Mouse (Mus musculus): ENCODE data around the gene Pgm2. TPM values are rescaled to one million over a fixed set of nuclear protein-coding genes. Genes with fewer than 3 reads are reported as not detected.

Pgm2 gene
- total RNA-seq, 2 experiments from 2014 or later = 41.3 to 53.4 TPM

DNA sequence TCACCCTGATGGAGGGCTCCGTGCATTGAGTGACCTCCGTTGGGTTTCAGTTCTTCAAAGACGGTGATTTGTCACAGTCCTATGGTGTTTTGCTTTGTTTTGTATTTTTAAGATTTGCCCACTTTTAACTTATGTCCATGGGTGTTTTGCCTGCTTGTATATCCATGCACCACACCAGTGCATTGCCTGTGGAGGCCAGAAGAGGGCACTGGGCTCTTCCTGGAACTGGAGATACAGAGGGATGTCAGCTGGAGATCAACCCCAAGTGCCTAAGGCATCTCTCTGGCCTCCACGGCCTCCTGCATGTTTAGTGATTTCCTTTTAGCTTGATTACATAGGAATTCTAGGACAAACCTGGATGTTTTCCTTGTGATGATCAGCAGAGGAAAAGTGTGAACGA is 43.6 kb downstream of the Pgm2 start:
- peak; percentile 45; the same call in 1 of the 2 replicates for ATAC-seq (ENCODE audit: poor library complexity, severe bottlenecking)

DNA sequence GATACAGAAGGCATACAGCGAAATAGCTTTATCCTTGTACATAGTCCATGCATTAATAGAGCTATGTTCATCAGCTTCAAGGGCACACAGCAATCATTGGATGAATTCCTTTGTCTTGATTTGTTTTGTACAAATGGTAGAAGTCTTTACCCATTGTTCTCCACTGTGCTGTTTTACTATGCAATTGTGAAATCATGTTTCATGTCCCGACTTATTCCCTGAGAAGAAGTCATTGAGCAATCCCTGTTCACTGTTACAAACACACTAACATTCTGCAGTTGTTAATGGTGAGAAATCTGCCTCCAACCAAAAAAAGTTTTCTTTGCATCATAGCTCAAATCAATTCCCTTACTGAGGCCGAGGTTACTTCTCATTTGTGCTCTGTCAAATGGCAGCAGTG is 47.5 kb downstream of the Pgm2 start:
- ATAC-seq (ENCODE audit: poor library complexity, severe bottlenecking) = peak; percentile 61

DNA sequence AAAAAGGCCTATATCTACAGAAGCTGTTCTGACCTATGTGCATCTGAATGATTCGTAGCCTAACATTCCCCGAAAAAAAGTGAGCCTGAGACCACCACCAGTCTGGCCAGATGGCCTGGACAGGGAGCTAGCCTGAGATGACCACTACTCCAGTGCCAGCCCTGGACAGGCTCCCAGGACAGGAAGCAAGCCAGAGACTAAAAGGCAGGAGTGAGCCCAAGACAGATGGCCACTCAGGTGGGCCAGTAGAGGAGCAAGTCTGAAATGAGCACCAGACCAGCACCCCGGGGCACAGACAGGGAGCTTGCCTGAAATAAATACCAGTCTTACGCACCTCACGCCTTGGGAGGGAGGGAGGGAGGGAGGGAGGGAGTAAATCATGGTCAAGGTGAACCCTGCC is 51.6 kb downstream of the Pgm2 start:
- no peak for ATAC-seq (ENCODE audit: poor library complexity, severe bottlenecking)

DNA sequence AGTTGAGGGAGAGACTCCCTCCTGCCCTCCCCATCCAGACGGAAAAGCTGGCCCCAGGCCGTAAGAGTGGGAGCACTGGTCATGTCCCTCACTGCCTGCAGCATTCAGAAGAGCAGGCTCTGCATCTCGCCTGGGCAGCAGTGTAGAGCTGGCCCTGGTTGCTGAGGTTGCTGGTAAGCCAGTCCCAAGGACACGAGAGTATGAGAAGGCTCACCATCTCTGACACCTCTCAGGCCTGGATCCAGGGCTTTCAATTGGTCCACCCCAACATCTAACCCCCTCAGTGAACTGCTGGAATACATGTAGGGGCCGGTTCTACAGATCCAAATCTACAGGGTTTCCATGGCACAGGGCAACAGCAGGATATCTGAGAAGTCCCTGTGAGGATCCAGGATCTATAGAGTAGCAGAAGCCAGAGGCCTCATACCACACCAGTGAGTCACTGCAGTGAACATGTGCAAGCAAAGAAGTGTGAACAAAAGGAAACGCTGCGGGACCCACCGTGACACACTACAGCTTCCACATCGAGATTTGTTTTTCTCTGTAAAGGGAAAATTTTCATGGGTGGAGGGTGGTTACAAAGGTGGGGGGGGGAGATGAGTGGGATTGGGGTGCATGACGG is 53.7 kb downstream of the Pgm2 start:
- ATAC-seq (ENCODE audit: poor library complexity, severe bottlenecking) = no peak

DNA sequence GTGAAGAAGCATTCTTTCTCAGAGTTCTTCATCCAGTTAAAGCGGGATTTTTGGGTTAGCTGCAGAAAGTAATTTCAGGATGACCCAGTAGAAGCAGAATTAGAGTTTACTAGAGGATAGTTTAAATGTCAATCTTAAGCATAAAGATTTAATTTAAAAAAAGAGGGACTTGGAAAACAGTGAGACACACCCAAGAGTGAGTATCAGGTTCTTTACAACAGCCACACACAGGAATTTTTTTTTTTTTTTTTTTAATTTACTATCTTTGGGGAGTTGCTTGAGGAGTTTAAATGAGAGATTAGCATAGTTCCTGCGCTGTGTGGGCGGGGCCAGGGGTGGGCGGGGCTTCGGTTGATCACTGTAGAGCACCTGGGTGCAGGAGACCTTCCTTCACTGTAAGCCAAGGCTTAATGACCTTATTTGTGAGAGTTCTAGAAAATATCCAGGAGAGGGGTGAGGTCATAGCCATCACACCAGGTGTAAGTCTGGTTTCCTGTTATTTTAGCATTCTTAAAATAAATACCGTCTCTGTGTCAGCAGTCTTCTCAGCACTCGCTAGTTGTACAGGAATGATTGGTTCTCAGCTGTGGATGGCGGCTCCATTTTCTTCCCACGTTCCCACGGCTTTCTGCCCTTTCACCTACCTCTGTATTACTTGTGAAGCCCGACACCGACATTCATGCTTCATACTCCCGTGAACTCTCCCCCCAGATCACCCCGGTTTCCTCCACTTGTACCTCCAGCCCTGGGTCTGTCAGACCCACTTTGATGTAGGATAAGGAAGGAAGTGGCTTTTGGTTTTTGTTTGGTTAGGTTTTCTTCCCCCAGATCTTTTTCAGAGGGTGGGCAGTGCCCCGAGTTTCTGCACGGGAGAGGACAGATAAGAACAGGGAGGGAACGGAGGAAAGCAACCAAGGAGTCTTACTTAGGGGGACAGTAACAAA is 56.7 kb downstream of the Pgm2 start:
- ATAC-seq (ENCODE audit: poor library complexity, severe bottlenecking) = peak; percentile 78

DNA sequence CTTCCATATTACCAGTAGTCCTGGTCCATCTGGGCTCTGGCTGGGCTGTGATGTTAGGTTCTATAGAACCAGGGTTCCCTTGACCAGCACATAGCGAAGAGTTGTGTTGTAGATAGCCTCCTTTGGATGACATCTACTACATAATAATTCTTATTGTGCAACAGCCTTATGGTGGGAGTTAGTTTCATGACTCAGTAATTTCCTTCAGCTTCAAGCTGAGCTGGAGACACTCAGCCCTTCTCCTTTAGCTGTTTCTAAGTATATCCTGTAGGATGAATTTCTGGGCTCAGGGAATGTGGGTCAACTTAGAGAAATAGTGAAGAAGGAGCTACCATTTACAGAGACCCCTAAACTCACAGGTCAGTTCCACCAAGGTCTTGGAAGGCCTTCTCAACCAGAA is 60.6 kb downstream of the Pgm2 start:
- no peak for ATAC-seq (ENCODE audit: poor library complexity, severe bottlenecking)

DNA sequence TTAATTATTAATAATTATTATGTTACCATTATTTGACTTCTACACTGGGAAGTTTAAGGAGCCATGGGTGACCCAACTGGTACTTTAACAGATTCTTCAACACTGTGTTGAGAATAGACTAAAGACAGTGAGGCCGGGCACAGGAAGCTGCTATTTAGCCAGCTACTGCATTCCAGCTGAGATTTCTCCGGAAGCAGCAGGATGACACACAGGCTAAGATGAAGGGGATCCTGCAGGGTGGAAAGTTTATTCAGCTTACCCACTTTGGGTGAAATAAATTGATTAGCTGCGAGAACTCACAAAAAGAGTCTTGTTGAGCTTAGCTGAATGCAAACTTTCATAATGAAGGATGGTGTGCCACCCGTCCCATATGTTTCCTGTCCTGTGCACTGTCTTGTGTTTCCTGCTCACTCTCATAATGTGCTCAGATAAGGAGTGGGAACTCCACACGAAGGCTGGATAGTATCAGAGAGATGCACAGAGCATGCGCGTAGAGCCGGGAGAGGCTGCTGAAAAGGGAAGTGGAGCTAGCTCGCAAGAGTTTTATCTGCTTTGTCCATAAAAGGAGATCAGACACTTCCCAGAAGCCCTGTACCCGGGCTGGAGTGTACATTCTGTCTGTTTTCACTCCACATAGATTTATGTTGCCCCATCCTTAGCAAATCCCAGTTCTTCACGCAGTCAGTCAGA is 63.3 kb downstream of the Pgm2 start, which contains the start of gene Tbc1d1:
TSS of gene Tbc1d1 (plus strand) at position 445 of the 690 bp plus-strand sequence.
- peak; percentile 34 for ATAC-seq (ENCODE audit: poor library complexity, severe bottlenecking)

DNA sequence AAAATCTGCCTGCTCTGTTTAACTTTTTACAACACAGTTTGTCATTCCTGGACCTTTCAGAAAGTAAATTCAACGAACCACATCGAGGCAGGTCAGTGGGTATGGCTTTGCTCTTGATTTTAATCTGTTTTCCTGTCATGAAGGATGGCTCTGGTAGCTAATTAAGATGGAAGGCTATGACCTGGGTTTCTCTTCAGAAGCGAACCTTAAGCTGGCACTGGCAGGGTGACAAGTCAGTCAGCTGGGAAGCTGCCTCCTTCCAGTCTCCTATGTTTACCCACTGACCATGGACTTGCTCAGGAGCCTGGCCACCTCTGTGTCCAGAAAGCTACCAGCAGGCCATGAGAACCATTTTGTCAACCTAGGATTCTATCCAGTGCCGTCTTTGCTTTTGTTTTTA is 63.8 kb downstream of the Pgm2 start:
- ATAC-seq (ENCODE audit: poor library complexity, severe bottlenecking) = no peak

DNA sequence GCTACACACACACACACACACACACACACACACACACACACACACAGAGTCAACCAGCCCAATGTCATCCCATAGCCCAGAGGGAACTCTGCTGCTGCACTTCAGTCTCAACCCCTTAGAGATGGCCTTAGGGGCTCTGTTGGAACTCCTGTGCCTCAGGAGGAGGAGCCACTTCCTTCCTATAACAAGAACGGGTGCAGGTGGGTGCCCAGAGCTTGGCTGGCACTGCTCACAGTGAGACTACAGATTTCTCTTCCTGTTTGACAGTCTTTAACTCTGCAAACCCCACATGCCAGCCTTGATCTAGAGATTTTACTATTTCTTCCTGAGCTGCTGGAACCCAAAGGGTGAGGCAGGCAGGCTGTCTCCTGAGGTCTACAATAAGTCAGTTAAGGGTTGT is 65.2 kb downstream of the Pgm2 start:
- ATAC-seq (ENCODE audit: poor library complexity, severe bottlenecking) = no peak

DNA sequence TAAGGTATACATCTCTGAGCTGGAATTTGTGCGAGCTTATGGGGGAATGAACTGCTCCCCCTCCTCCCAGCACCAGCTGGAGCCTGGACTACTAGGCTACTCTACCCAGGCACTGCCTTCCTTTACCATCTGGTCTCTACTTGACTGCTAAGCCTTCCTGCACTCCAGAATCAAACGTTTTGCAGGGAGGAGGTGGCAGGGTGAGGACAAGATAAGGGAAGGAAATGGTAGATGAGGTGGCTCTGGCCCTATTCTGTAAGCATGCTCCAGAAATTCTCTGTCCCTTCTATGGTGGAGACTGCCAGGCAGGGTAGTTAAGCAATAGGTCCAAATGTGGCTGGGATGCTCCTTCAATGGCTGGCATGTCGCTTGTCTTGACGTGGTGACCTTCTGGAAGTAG is 65.8 kb downstream of the Pgm2 start:
- no peak for ATAC-seq (ENCODE audit: poor library complexity, severe bottlenecking)

DNA sequence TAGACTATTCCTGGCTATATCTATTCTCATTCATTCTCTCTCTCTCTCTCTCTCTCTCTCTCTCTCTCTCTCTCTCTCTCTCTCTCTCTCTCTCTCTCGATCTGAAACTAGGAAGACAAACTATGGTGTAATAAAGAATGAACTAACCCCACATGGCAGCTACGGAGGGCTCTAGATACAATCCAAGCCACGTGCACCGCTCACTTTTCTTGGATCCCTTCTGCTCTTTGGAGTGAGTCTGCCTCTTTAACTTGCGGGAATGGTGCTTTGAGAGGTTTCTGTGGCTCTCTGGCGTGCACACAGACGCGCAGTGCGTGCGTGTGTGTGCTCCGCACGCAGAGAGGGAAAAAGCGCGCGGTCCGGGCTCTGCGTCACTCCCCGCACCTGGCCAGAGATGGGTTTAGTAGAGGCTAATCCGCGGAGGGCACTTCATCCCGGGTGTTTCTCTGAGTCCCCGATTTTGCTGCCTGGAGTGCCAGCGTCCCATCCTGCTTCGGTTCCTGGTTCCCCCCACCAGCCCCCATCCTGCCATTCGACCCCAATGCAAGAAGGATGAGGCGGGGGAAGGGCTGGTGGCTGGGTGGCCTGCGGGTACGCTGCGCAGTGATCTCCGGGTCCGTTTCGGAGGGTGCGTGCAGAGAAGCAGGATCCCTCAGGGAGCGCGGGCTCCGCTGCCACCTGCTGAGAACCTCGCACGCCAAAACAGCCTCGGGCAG is 66.5 kb downstream of the Pgm2 start:
- ATAC-seq (ENCODE audit: poor library complexity, severe bottlenecking) = peak; percentile 13

DNA sequence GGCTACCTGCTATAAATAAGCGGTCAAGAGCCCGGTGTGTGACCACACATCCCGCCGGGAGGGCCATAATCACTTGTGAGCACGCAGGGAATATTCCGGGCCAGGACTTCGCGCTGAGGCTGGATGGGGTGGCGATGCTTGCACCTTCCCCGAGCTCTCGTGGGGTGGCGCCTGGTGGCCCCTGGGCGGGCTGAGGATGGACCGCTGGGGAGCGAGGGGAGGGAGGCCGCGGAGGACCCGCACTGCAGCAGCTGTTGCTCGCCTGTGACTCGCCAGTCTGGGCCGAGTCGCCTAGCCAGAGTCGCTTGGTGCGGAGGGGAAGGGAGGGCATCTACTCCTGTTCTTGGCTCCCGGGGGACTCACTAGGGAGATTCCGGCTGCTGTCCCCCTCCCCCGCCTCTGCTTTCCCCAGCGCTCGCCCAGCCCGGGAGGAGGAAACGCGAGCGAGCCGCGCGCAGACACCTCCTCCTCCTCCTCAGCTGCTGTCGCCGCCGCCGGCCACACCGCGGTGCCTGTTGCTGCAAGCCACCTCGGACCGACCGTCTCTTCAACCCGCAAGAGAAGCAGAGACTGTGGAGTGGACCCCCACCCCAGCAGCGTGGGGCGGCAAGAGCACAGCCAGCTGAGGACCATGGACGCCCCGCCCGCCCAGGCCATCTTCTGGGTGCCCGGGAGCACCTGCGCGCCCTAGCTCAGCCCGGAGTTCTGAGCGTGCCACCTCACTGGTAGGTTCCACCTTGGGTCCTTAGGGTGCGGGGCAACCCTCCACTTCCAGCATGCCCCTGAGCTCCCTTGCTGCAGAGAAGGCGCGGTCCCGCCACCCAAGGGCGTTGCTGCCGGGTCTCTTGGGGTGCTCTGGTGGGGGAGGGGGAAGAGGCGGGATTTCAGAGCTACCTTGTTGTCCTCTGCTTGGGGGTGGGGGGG is 67.3 kb downstream of the Pgm2 start:
- peak; percentile 70 for ATAC-seq (ENCODE audit: poor library complexity, severe bottlenecking)

DNA sequence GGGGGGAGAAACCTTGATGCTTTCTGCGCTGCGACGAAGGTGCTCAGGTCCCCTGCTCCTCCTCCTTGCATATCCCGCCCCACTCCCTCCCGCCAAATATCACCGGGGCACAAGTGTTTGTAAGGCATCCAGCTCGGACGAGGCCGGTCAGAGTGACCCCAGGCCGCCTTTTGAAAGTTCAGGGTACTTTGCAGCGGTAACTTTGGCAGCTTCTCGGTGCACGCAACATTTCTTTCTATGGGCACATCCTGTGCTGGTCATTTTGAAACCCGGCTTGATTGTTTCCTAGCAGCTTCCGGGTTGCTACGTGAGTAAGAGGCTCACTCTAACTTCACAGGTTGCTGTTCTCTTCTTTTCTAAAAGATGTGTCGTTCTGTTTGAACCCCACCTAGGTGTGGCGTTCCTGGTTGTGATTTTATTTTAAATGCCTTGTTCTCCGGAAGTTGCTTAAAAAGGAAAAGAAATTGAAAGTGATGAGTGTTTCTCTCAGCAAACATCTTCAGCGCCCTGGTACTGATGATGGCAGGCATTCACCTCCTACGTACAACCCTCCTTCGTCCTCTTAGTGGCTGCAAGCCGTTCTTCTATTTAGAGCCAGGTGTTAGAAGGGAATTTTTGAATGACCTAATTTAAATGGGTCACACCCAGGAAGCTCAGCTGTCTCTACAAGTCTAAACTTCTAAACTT is 68.1 kb downstream of the Pgm2 start:
- peak; percentile 31 for ATAC-seq (ENCODE audit: poor library complexity, severe bottlenecking)

DNA sequence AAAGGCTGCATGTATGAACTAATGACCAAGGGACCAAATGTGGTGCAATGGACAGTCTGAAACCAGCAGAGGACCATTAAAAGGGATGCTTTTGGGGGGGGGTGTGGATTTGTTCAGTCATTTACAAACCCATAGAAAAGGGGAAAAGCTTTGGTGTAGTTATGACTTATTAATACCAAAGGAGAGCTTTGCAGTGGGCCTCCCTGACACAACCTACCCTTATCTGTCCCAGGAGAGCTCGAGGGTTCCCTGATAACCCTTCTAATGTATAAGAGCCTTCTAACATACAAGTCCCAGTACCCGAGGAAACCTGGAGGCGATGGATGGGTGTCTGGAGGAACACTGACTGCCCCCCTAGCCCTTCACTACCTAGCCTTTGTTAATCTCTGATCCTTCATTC is 69.2 kb downstream of the Pgm2 start:
- no peak for ATAC-seq (ENCODE audit: poor library complexity, severe bottlenecking)

DNA sequence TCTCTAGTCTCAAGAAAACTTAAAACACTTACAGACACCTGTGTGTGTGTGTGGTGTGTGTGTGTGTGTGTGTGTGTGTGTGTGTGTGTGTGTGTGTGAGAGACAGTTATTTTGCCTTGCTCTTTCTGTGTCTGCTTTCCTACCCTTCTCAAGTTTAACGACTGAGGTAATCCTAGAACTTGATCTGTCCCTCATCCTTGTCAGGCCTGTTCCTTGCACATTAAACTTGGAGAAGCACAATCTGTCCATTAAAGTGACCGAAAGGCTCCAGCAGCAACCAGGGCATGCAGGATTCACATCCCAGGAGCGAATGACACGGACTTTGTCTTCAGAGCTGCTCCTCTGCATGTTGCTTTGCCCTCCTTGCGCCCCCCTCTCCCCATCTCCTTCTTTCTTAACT is 69.8 kb downstream of the Pgm2 start:
- no peak for ATAC-seq (ENCODE audit: poor library complexity, severe bottlenecking)

DNA sequence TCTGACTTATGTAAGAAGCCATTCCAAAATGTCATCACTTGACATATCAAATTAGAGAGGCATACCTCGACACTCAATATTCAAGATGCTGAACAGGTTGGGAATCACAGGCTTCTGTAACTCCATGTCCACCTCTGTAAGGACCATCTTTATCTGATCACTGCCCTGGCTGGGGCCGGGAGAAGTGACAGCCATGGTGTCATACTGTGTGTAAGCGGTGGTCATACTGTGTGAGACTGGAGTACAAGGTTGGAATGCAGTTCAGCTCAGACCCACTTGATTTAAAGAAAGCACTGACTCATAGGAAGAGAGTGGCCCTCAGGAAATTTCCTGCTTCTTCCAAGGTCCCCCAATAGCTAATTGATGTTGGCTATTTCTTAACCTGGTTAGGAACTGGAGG is 71.7 kb downstream of the Pgm2 start:
- no peak for ATAC-seq (ENCODE audit: poor library complexity, severe bottlenecking)

DNA sequence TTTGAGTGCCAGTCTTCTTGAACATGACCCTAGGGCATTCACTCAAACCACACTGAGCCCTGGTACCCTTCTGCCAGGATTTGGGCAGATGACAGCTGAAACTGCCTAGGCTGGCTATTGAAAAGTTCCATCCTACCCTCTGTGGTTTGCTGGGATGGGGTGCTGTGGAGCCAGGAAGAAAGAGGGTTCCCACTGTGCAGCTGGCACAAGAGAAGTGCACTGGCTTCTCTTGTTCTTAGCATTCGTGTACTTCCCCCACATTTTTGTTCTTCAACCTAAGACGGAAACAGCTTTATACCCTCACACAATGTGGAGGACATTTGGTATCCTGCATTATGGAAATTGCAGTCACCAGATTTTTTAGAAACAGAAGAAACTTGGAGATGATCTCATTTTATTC is 73.1 kb downstream of the Pgm2 start:
- no peak for ATAC-seq (ENCODE audit: poor library complexity, severe bottlenecking)

DNA sequence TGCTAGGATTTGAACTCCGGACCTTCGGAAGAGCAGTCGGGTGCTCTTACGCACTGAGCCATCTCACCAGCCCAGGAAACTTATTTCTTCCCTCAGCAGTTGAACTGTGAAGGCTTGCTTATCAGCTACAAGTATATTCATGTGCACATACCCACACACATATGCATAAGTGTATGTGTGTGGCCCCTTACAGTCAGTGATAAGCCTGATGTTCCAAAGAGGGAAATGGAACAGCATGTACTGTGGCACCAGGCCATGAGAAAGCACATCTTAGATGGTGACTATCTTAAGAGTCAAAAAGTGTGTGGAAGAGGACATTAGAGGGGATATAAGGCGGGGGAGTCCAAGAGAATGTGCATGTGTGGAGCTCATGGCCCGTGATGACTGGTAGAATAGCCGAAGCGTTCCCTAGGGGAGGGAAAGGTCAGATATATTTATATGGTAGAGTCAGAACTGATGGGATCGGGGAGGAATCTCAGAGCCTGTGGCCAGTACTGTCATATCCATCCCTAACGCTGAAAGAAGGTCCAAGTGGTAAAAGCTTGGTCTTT is 76.3 kb downstream of the Pgm2 start:
- no peak for ATAC-seq (ENCODE audit: poor library complexity, severe bottlenecking)

DNA sequence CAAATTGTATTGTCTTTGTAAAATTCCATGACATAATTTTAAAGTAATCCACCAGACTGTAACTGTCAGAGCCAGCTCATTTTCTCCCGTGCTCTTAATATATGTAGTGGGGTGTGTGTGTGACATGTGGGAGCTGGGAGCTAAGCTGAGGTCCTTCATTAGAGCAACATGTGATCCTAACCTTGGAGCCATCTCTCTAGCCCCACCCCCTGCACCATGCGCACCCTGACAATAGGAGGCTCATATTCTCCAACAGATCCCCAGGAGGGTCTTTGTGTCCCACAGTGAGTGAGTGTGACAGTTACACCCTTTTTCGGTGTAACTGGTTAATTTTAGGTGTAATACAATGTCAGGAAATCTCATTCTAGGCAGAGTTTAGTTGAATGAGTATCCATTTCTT is 80.1 kb downstream of the Pgm2 start:
- no peak for ATAC-seq (ENCODE audit: poor library complexity, severe bottlenecking)

Measured in megakaryocyte, adult 5-6 weeks (primary cell).